Mouse (Mus musculus): ENCODE results near the gene Retreg2. TPM values are rescaled to one million over a fixed set of nuclear protein-coding genes. Genes with fewer than 3 reads are reported as not detected.

Gene Retreg2
- total and polyA plus RNA-seq, 2 experiments = 77.6 to 284 TPM

- Histone ChIP-seq H3K9ac (ENCODE audit: low read depth, low read length) (no peak overlapping the region), H3K4me3 (ENCODE audit: insufficient read depth, low read depth, low read length) (no peak overlapping the region), H3K27ac (replicated peaks; ENCODE audit: insufficient read depth, low read depth, low read length) (no peak overlapping the region), H3K27me3 (ENCODE audit: control insufficient read depth, insufficient read depth, low read length) (no peaks in the 10 kb centered on the region), H3K79me2 (ENCODE audit: control insufficient read depth, insufficient read depth, low read length) (no peaks in the 10 kb centered on the region), H3K4me1 (ENCODE audit: control insufficient read depth, insufficient read depth, low read length) (no peaks in the 10 kb centered on the region), H3K36me3 (ENCODE audit: control insufficient read depth, insufficient read depth, low read length) (no peaks in the 10 kb centered on the region)
- DNase-seq (ENCODE audit: extremely low read depth, low read depth, low spot score) = no peak
- no peak for TF ChIP-seq CTCF (IDR thresholded peaks at IDR 0.05; ENCODE audit: low read depth, low read length)
- no peak for TF ChIP-seq POLR2A (IDR thresholded peaks at IDR 0.05; ENCODE audit: extremely low read depth, insufficient read depth, low read length)
These were observed 16.4 kb downstream of the Retreg2 start for GRCm38 (mm10) chr1:75158990-75159389.

- H3K4me1 ChIP-seq (ENCODE audit: control insufficient read depth, insufficient read depth, low read length) = no peaks in the 10 kb centered on the region
- H3K27me3 ChIP-seq (ENCODE audit: control insufficient read depth, insufficient read depth, low read length) = no peaks in the 10 kb centered on the region
- no peak for DNase-seq (ENCODE audit: extremely low read depth, low read depth, low spot score)
- TF ChIP-seq POLR2A (IDR thresholded peaks at IDR 0.05; ENCODE audit: extremely low read depth, insufficient read depth, low read length) (no peak), CTCF (IDR thresholded peaks at IDR 0.05; ENCODE audit: low read depth, low read length) (no peak)
- H3K4me3 ChIP-seq (ENCODE audit: insufficient read depth, low read depth, low read length) = no peak overlapping the region
- H3K79me2 ChIP-seq (ENCODE audit: control insufficient read depth, insufficient read depth, low read length) = no peaks in the 10 kb centered on the region
- no peak overlapping the region for H3K27ac ChIP-seq (replicated peaks; ENCODE audit: insufficient read depth, low read depth, low read length)
- H3K36me3 ChIP-seq (ENCODE audit: control insufficient read depth, insufficient read depth, low read length) = no peaks in the 10 kb centered on the region
- 84% methylated on average over 5 of the region's 5 CpGs for WGBS
- no peak overlapping the region for H3K9ac ChIP-seq (ENCODE audit: low read depth, low read length)
These were observed 17.1 kb downstream of the Retreg2 start for GRCm38 (mm10) chr1:75159540-75160255.

GRCm38 (mm10) chr1:75160256-75160617 is 17.7 kb downstream of the Retreg2 start:
- H3K4me3 ChIP-seq (ENCODE audit: insufficient read depth, low read depth, low read length) = no peak overlapping the region
- no peaks in the 10 kb centered on the region for H3K36me3 ChIP-seq (ENCODE audit: control insufficient read depth, insufficient read depth, low read length)
- DNase-seq (ENCODE audit: extremely low read depth, low read depth, low spot score) = no peak
- no peak overlapping the region for H3K9ac ChIP-seq (ENCODE audit: low read depth, low read length)
- TF ChIP-seq CTCF (IDR thresholded peaks at IDR 0.05; ENCODE audit: low read depth, low read length) = no peak
- TF ChIP-seq POLR2A (IDR thresholded peaks at IDR 0.05; ENCODE audit: extremely low read depth, insufficient read depth, low read length) = no peak
- H3K4me1 ChIP-seq (ENCODE audit: control insufficient read depth, insufficient read depth, low read length) = no peaks in the 10 kb centered on the region
- no peaks in the 10 kb centered on the region for H3K79me2 ChIP-seq (ENCODE audit: control insufficient read depth, insufficient read depth, low read length)
- 95% methylated on average over 4 of the region's 4 CpGs for WGBS
- H3K27ac ChIP-seq (replicated peaks; ENCODE audit: insufficient read depth, low read depth, low read length) = no peak overlapping the region
- no peaks in the 10 kb centered on the region for H3K27me3 ChIP-seq (ENCODE audit: control insufficient read depth, insufficient read depth, low read length)

GRCm38 (mm10) chr1:75168093-75168471 is 25.5 kb downstream of the Retreg2 start:
- WGBS = 8% methylated on average over 7 of the region's 7 CpGs
- peaks cover 13% of the 10 kb centered on the region for H3K4me1 ChIP-seq (ENCODE audit: control insufficient read depth, insufficient read depth, low read length)

GRCm38 (mm10) chr1:75168472-75169464 is 26.2 kb downstream of the Retreg2 start, which contains the start of gene Zfand2b:
TSS of gene Zfand2b (plus strand) at chr1:75168646.
- Histone ChIP-seq H3K4me1 (ENCODE audit: control insufficient read depth, insufficient read depth, low read length) (peaks cover 13% of the 10 kb centered on the region), H3K9ac (ENCODE audit: low read depth, low read length) (peak within 1 kb of the TSS; percentile 75), H3K79me2 (ENCODE audit: control insufficient read depth, insufficient read depth, low read length) (no peaks in the 10 kb centered on the region), H3K27ac (replicated peaks; ENCODE audit: insufficient read depth, low read depth, low read length) (peak within 1 kb of the TSS; percentile 87), H3K36me3 (ENCODE audit: control insufficient read depth, insufficient read depth, low read length) (peaks cover 25% of the 10 kb centered on the region), H3K4me3 (ENCODE audit: insufficient read depth, low read depth, low read length) (peak within 1 kb of the TSS; percentile 64), H3K27me3 (ENCODE audit: control insufficient read depth, insufficient read depth, low read length) (no peaks in the 10 kb centered on the region)
- 1% methylated on average over 58 of the region's 59 CpGs for WGBS
- peak; percentile 97 for DNase-seq (ENCODE audit: extremely low read depth, low read depth, low spot score)
- TF ChIP-seq POLR2A (IDR thresholded peaks at IDR 0.05; ENCODE audit: extremely low read depth, insufficient read depth, low read length) = no peak; the same call in 1 of the 2 replicates
- TF ChIP-seq CTCF (IDR thresholded peaks at IDR 0.05; ENCODE audit: low read depth, low read length) = no peak

More at GRCm38 (mm10) chr1:75168093-75168471, 25.5 kb downstream of the Retreg2 start:
- Histone ChIP-seq H3K79me2 (ENCODE audit: control insufficient read depth, insufficient read depth, low read length) (no peaks in the 10 kb centered on the region), H3K9ac (ENCODE audit: low read depth, low read length) (peak overlapping the region; percentile 59), H3K27me3 (ENCODE audit: control insufficient read depth, insufficient read depth, low read length) (no peaks in the 10 kb centered on the region), H3K27ac (replicated peaks; ENCODE audit: insufficient read depth, low read depth, low read length) (peak overlapping the region; percentile 40), H3K36me3 (ENCODE audit: control insufficient read depth, insufficient read depth, low read length) (peaks cover 19% of the 10 kb centered on the region), H3K4me3 (ENCODE audit: insufficient read depth, low read depth, low read length) (peak overlapping the region; percentile 34)
- no peak for TF ChIP-seq CTCF (IDR thresholded peaks at IDR 0.05; ENCODE audit: low read depth, low read length)
- no peak for TF ChIP-seq POLR2A (IDR thresholded peaks at IDR 0.05; ENCODE audit: extremely low read depth, insufficient read depth, low read length)
- no peak for DNase-seq (ENCODE audit: extremely low read depth, low read depth, low spot score)

Data from liver, adult 2 months (tissue).